Mouse (Mus musculus) left cerebral cortex, postnatal 25 days (tissue): ENCODE results near the gene Sbf2. TPM values are rescaled to one million over a fixed set of nuclear protein-coding genes. Genes with fewer than 3 reads are reported as not detected.
"Not testable (repeated sequence)": the region's sequence is repeated elsewhere in the genome, so short reads cannot be mapped to it uniquely, and the experiment has no call there.

ENCODE experiments used
- DNase-seq, 2 experiments: peaks; one replicate each; pipeline ENCODE4 v3.0.0; 2022; ENCODE audit warnings: low spot score in 2 of 2, mixed read lengths in 1 of 2
- intact Hi-C: fragments of 180-260 bp; cut with DNase I; formaldehyde crosslinking; loops from one replicate; pipeline ENCODE4 v1.15.1; 2025
- total RNA-seq, 2 experiments: library from RNA; stranded (reverse); gene quantifications; 2 replicates each; pipeline ENCODE4 v1.2.3; 2021

Gene Sbf2
- total RNA-seq, 2 experiments from 2014 or later, result 58.3 to 70.2 TPM

DNA sequence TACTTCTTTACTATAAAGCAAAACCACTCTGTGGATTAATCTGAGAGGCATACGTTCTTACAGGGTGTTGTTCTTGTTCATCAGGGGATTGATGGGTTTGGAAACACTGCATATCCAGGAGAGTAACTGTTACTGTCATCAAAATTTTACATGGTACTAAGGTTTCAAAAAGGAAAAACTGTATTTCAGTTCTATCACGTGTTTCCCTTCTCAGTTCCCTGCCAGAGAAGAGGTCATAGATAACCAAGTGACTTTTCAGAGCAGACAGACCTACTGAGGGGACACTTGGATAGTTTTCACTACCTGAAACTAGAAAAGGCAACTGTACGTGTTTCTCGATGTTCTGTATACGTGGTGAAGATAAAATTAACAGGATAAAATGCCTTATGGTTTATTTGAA lies 123.7 kb downstream of the Sbf2 start:
- intact Hi-C loops, result no loop called here
- DNase-seq, result no peak

DNA sequence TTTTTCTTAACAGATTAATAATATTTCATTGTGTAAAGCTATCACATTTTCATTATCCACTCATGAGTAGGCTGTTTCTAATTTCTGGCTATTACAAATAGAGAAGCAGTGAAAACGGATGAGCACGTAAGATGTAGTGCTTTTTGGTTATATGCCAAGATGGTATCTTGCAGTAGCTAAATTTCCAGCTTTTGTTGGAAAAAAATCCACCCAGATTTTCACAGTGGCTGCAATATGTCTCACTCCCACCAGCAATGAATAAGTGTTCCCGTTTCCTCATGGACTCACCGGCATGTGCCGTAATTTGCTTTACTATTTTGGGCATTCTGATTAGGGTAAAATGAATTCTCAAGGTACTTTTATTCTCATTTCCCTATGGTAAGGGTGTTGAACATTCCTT lies 129.7 kb downstream of the Sbf2 start:
- DNase-seq, result peak; percentile 35 to 70
- intact Hi-C loops, result no loop called here

DNA sequence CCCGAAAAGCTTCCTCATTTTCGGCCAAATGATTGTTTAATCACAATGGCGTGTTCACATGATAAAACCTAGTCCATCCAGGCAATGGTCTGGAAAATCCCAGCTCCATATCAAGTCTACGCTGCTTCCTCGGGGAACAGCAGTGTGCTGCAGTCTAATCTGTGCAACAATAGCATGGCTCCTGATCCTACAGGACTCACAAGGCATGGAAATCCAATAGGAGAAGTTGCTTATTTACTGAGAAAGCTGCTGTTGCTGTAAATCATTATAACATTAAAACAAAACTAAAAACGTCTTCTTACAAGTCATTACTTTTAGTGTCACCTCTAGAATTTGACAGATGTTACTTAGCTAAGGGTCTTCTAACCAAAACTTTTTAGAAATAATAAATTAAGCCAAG lies 143.7 kb downstream of the Sbf2 start:
- DNase-seq, result no peak
- intact Hi-C loops, result no loop called here

DNA sequence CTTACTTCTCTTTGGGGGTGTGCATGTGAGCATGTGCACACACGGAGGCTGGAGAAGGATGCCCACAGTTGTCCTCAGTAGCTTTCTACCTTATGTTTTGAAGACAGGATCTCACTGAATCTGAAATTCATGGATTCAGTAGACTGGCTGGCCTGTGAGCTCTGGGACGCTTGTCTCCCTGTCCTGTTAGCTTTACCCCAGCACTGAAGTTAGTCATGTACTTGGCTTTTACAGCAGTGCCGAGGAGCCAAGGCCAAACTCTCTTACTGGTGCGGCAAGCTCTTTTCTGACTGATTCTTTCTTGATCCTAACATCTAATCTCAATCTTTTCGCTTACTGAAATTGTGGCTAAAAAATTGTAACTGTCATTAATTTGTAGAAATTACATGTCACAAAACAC lies 151.3 kb downstream of the Sbf2 start:
- no peak for DNase-seq
- intact Hi-C loops, result no loop called here

DNA sequence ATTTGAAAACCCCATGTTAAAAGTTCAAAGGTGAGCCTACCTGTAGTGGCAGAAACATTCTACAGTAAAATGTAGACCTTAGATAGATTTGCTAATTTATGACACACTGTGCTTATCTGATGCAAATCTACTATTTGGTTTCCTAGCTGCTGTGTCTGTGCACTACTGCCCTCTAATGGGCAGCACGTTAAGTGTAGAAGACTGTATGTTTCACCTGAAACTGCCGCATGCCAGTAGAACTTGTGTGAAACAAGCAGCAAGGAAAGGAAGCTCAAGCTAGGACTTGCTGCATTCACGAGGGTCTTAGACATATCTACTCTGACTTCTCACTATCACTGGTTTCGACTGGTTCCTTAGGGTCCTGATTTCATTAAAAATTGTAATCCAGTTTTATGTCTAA lies 182.4 kb downstream of the Sbf2 start:
- intact Hi-C loops, result loop anchor here (1.0 to 2.0 kb wide), 2 partner anchors 145 to 196 kb away; no protein-coding TSS in a partner anchor
- DNase-seq, result peak; percentile 67 to 76

DNA sequence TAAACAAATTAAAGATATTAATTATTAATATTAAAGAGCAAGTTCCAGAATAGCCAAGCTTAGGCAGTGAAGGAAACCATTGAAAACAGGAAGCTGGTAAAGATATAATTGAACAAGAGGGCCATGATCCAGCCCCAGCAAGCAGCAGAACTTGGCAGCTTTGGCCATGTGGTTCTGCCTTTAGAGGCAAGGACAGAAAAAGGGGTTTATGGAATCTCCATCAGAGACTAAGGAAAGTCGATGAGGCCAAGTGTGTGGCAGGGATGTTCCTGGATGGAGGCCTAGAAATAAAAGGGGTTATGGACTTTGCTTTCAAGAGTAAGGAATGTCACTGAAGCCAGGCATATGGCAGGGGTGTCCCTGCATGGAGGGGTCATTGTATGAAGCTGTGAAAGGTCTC lies 198.4 kb downstream of the Sbf2 start:
- intact Hi-C loops, result no loop called here
- DNase-seq, result no peak

DNA sequence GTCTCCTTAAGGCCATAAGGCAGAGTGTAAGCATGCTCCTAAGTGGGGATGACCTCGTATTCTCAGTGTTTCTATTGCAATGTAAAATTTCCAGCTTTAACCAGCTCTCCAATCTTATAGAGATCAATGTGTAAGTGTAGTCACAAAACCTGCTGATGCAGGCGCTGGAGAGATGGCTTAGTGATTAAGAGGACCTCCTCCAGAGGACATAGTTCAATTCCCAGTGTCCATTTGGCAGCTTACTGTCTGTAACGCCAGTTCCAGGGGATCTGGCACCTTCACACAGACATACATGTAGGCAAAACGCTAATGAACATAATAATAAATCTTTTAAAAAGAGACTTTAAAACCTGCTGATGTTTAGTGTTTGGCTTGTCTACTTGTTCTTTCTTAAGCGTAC lies 200.4 kb downstream of the Sbf2 start:
- intact Hi-C loops, result no loop called here
- DNase-seq, result no peak

DNA sequence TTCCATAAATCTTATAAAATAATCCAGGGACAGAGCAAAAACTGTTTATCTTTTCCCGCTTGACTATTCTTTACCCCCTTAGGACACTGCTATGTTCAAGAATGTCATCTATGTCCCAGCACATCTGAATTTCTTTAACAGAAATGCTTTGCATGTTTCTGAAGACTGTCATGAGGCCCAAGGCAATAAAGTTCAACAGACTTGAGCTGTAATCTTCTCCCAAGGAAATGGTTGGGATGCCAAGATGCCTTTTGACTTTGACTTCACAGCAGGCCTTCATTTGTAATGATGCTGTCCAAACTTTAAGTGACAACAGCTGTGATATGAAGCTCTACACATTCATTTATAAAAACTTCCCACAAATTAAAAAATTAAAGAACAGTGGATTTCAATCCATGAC lies 212.6 kb downstream of the Sbf2 start:
- intact Hi-C loops, result no loop called here
- DNase-seq, result no peak

DNA sequence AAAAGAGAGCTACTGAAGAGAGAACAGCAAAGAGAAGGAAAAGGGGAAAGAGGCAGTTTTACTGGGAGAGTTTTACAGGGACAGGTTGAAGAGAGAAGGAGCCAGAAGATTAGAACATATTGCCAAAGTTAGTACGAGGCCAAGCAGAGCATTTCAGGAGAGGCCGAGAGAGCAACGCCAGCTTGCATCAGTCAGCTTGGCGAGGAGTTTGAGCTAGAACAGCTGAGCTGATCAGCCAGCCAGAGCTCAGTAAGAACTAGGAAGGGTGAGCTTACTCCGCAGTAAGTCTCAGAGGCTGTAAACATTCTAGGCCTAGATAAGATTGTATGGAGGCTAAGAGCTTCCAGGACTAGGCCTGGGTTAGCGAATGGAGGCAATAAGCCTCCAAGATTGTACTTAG lies 222.1 kb downstream of the Sbf2 start:
- DNase-seq, result no peak
- intact Hi-C loops, result no loop called here

DNA sequence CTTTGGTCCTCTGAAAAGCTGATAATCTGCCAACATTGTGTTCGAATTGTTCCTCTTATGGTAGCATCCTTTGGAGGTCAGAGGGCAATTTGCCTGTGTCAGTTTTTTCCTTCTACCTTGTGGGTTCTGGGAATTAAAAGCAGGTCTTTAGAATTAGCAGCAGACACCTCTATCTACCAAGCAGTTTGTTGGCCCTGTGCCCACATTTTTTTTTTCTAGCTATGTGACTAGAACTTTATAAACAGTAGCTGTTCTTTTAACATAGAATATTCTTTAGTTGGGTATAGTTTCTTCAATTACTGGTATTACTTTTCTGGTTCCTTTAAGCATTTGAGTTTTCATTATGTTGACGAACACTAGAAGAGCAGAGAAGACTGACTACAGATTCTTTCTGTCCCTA lies 223.1 kb downstream of the Sbf2 start:
- DNase-seq, result no peak
- intact Hi-C loops, result no loop called here

DNA sequence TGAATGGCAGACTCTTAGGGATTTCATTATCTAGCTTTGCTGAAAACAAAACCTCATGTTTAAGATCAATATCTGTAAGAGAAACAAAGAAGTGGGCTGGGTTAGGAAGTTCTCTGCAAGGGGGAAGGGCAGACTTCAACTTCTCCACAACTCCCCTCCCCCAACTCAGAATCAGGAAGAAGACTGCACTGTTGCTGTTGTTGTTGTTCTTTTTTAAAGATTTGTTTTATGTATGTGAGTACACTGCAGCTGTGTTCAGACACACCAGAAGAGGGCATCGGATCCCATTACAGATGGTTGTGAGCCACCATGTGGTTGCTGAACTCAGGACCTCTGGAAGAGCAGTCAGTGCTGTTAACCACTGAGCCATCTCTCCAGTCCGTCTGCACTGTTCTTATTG lies 225.8 kb downstream of the Sbf2 start:
- DNase-seq, intact Hi-C loops: not testable (repeated sequence)

DNA sequence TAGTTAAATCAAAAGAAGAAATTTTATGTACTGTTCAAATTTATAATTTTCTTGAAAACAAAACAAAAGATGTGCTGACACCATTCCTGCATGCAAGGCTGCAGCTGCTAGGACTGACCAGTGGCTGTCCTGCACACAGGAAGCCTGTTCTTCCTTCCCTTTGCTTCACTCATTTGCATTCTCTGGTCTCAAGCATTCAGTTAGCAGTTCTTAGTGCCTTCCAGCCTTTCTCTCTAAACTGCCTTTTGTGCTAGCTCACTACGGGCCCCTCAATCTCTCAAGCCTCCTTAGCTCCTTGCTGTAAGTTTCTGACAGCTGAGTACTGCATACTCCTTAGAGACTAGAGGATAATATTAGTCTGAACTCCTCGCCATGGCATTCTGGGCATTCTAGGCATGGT lies 227.2 kb downstream of the Sbf2 start:
- DNase-seq, result peak in 1 of 2 experiments; percentile 20
- intact Hi-C loops, result no loop called here

DNA sequence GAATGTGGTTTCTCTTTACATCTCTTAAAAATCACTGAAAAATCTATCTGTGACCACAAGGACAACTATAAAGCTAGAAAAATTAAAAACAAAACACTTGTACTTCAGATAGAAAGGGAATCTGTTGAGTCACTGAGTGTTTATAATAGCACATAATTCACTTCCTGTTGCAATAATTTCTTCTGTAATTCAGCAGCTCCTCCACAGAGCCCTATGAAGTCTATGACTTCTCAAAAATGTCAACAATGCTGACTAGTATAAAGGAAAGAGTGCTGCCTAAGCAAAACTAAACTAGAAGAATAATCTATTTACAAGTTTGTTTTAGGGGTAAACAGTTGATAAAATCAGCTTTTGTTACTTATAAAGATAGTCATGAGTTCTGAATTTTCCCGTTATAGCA lies 229.2 kb downstream of the Sbf2 start:
- no peak for DNase-seq
- intact Hi-C loops, result no loop called here

DNA sequence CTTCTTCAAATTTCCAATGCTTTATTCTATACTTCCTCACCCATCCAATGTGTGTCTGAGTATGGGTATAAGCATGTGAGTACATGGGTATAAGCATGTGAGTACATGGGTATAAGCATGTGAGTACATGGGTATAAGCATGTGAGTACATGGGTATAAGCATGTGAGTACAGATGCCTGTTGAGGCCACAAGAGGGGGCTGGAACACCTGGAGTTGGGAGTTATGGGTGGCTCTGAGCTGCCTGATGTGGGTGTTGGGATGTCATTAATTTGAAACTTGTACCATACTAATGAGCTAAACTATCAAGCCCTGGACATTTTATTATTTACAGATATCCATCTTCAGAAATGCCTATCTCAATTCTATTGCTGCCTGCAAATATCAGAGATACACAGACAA lies 230.4 kb downstream of the Sbf2 start:
- no peak for DNase-seq
- intact Hi-C loops, result no loop called here

DNA sequence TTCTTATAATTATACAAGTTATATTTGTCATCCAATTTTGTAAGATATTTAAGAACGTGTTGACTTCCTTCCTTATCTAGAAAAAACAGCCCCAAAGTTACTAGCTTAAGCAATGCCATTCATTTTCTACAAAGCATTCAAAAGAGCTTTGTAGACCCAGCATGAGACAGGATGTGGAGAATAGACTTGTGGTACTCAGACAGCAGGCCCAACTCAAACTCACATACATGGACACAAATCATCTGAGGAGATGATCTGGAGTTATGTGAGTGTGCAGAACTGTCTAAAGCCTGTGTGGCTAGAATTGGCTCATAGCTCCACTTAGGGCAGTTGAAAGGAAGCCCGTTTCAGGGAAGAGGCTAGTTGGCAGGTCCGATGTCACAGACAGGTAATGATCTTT lies 233.1 kb downstream of the Sbf2 start:
- intact Hi-C loops, result no loop called here
- DNase-seq, result no peak

DNA sequence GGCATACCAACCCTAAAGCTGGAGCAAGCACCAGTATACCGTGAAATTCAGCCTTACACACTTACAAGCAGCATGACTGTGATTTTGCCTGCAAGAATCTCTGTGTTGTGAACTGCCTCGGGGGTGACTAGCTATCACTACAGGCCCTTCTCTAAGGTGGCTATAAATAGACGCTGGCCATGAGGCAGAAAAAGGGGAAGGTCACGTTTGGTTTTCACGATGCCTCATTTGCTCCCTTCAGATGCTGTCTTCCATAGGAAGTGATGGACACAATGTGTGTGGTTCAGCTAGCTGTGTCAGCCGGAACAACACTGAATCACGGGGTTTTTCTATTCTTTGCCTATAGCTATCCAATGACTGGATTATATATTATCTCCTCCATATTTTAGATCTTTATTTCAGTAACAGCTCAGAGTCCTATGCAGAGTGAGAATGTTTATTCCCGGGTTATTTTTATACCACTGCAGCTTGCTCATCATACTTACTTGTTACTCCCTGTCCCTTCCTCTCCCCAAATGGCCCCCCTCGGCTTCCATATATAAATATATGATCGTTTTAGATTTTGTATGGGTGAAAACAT lies 235.3 kb downstream of the Sbf2 start:
- peak; percentile 36 to 74 for DNase-seq
- intact Hi-C loops, result no loop called here

DNA sequence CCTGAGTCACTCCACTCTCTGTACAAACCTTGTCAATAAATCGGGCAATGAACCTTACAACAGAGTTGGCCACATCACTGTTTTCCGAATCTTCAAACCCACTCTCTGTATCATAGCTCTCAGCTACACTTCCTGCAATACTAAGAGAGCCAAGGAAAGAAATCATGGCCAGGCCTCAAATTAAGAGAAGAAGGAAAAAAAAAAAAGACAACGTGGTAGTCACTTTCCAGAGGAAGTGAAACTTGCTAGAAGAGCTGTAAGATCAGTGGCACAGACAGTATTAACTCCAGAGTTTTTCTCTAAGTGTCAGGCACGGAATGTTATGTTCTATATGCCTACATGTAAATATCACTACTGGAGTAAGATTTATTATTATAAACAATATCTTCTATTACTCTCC lies 242.2 kb downstream of the Sbf2 start:
- intact Hi-C loops, result no loop called here
- no peak for DNase-seq

DNA sequence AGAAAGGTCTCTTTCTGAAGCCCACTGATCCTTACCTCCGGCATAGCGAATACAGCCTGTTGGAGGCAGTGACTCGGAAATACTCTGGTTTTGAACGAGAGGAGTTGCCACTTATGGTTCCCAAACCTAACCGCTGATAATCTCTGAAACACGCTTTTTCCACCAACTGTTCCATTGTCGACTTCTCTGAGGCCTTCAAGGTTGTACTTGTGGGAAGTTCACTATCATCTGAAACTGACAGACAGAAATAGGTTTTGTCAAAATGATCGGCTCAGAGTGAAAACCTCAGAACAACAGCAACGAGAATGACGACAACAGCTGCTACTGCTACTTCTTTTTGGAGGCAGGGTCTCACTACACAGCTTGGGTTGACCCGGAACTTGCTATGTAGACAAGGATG lies 252.7 kb downstream of the Sbf2 start:
- intact Hi-C loops, result no loop called here
- DNase-seq, result no peak

DNA sequence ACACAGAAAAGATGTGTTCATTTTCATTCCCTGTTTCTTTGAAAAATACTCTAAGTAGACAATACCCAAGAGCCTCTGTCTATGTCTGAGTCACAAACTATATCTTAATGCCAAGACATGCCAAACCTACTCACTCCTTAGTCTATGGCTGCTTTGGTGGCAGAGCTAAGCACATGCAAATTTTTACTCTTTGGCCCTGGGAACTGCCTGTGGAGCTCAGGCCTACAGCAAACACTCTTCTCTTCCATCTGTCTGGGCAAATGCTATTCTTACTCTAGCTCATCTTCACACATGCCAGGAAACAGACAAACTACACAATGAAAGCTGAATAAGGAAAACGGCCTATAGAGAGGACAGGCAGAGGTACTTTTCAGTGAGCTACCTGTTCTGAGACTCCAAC lies 253.2 kb downstream of the Sbf2 start:
- peak in 1 of 2 experiments; percentile 62 for DNase-seq
- intact Hi-C loops, result no loop called here

DNA sequence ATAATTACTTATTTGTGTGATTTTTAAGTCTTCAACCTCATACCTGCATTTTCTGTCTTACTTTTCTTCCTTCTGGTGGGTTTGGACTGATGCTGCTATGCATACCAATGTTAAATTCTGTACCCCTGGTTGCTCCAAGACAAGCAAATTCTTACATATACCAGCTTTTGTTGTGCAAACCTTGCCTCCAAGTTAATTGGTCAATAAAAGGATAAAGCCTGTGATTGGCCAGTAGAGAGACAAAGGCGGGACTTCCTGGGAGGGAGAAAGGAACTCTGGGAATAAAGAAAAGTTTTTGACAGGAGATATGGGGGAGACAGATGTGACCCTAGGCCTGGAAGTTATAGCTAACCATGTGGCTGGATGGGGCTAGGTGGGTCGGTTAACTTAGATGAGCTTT lies 255.3 kb downstream of the Sbf2 start:
- no peak for DNase-seq
- intact Hi-C loops, result no loop called here

DNA sequence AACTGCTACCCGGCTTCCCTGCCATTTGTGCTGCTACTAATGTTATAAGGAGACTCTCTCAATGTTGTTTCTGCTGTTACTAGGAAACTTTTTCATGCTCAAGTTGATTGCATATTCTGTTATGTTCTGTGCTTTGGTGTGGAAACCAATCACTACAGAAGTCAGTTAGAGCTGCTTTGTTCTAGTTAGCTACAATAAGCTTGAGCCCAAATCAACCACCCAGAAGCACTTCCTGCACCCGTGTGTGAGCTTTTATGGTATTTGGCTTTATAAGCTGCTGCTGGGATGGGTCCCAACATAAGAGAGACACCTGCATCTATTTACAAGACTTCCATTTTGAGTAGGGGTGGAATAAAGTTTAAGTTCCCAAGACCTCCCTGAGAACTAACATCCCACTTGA lies 260.8 kb downstream of the Sbf2 start:
- intact Hi-C loops, result no loop called here
- DNase-seq, result no peak

DNA sequence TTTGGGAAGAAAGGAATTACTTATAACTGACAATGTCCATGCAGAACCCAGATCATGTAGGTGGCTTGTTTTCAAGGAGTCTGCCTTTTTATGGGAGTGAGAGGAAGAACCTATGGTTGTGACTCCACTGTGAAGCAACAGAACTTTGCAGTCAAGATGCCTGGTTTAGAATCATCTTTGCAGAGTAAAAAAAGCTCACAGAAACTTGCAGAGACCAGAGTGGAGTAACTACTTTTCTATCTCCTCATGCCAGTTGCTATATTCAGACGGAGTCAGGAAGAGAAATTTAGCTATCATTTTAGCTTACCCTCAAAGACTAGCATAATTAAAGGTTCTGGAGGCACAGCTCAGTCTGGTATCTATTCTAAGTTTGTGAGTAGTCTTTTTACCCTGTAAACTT lies 267.5 kb downstream of the Sbf2 start:
- intact Hi-C loops, result no loop called here
- DNase-seq, result peak in 1 of 2 experiments; percentile 84
